Mouse (Mus musculus) left cerebral cortex, adult 8-10 months (tissue): ENCODE data around the gene Gh. TPM values are rescaled to one million over a fixed set of nuclear protein-coding genes. Genes with fewer than 3 reads are reported as not detected.
A peak's percentile ranks its signal among the peaks of the same experiment; 100 is the strongest.

Experiments
- DNase-seq, 2 experiments: peaks; one replicate each; pipeline ENCODE4 v3.0.0; 2022; ENCODE audit warnings: low spot score in 2 of 2
- total RNA-seq, 4 experiments: library from RNA; stranded (reverse); gene quantifications; 2 replicates each; pipeline ENCODE4 v1.2.4; 2022

Gene Gh
- total RNA-seq, 4 experiments from 2014 or later: 1.1 to 16.8 TPM; not detected in 2

GRCm38 (mm10) chr11:106271131-106271793 lies 30.4 kb downstream of the Gh start:
- no peak for DNase-seq

GRCm38 (mm10) chr11:106269060-106269431 lies 32.6 kb downstream of the Gh start:
- DNase-seq: no peak

GRCm38 (mm10) chr11:106268326-106269059 lies 33.2 kb downstream of the Gh start:
- DNase-seq: no peak

GRCm38 (mm10) chr11:106267871-106268270 lies 33.8 kb downstream of the Gh start:
- no peak for DNase-seq

- DNase-seq: no peak
Observed at GRCm38 (mm10) chr11:106267311-106267852, 34.3 kb downstream of the Gh start.

GRCm38 (mm10) chr11:106266431-106266830 lies 35.2 kb downstream of the Gh start:
- DNase-seq: no peak

GRCm38 (mm10) chr11:106265570-106265969 lies 36.1 kb downstream of the Gh start:
- no peak for DNase-seq

GRCm38 (mm10) chr11:106264988-106265387 lies 36.7 kb downstream of the Gh start:
- no peak for DNase-seq

- no peak for DNase-seq
Observed at GRCm38 (mm10) chr11:106263963-106264362, 37.7 kb downstream of the Gh start.

GRCm38 (mm10) chr11:106260826-106261450 lies 40.7 kb downstream of the Gh start:
- DNase-seq: no peak

GRCm38 (mm10) chr11:106256775-106257174 lies 44.9 kb downstream of the Gh start:
- no peak for DNase-seq

- peak; percentile 94 to 99 for DNase-seq
Observed at GRCm38 (mm10) chr11:106255685-106256451, 45.8 kb downstream of the Gh start, which contains the start of the genes Ftsj3 and Psmc5. Ftsj3 (minus strand) TSS chr11:106256079. Psmc5 (plus strand) TSS chr11:106256154.

- no peak for DNase-seq
Observed at GRCm38 (mm10) chr11:106255174-106255573, 46.5 kb downstream of the Gh start.

GRCm38 (mm10) chr11:106254767-106255166 lies 46.9 kb downstream of the Gh start:
- DNase-seq: no peak

Other genes starting within 250 kb of the Gh start
- 10 to 100 TPM; 16.1 to 18.2 (median 17.2) TPM for gene Taco1, start 235.8 kb downstream of the Gh start, total RNA-seq
- gene Map3k3, start 217.3 kb downstream of the Gh start, total RNA-seq: 10 to 100 TPM; 28.2 to 31.8 (median 28.7) TPM
- 1 to 10 TPM in 1 of 4 experiments, not detected in 3; 1.7 TPM for gene Gm10840, start 141.0 kb downstream of the Gh start, total RNA-seq
- 10 to 100 TPM; 79.3 to 90.2 (median 86.9) TPM for gene Limd2, start 141.0 kb downstream of the Gh start, total RNA-seq
- gene Strada, start 99.7 kb downstream of the Gh start, total RNA-seq: 10 to 100 TPM; 29.0 to 34.0 (median 30.3) TPM
- 10 to 100 TPM; 83.3 to 93.9 (median 86.2) TPM for gene Ccdc47, start 85.5 kb downstream of the Gh start, total RNA-seq
- gene Ddx42, start 84.9 kb downstream of the Gh start, total RNA-seq: 10 to 100 TPM; 64.8 to 69.6 (median 68.7) TPM
- gene Ftsj3, start 45.8 kb downstream of the Gh start, total RNA-seq: 10 to 100 TPM; 24.2 to 34.4 (median 29.6) TPM
- gene Psmc5, start 45.7 kb downstream of the Gh start, total RNA-seq: 100 to 1,000 TPM; 185 to 217 (median 197) TPM
- gene Smarcd2, start 28.9 kb downstream of the Gh start, total RNA-seq: 10 to 100 TPM; 12.2 to 20.5 (median 19.4) TPM
- under 1 TPM in 3 of 4 experiments, not detected in 1; 0.14 to 0.17 (median 0.16) TPM for gene Tcam1, start 25.2 kb downstream of the Gh start, total RNA-seq
- under 1 TPM in 2 of 4 experiments, not detected in 2; 0.26 to 0.93 TPM for gene Cd79b, start 12.9 kb upstream of the Gh start, total RNA-seq
- under 1 TPM in 3 of 4 experiments, not detected in 1; 0.04 to 0.43 (median 0.11) TPM for gene Scn4a, start 51.4 kb upstream of the Gh start, total RNA-seq
- not detected for gene Prr29, start 63.6 kb upstream of the Gh start, total RNA-seq
- gene Icam2, start 86.2 kb upstream of the Gh start, total RNA-seq: 1 to 10 TPM; 2.0 to 2.3 (median 2.2) TPM
- 10 to 100 TPM in 1 of 4 experiments, 1 to 10 TPM in 3; 8.2 to 10.5 (median 9.2) TPM for gene Ern1, start 186.0 kb upstream of the Gh start, total RNA-seq